Mouse (Mus musculus) lung, adult 2 months (tissue): ENCODE measurements around the gene Exosc3.

Experiments used
- CTCF ChIP-seq: fragments of 200-500 bp; IDR thresholded peaks from 2 replicates; pipeline ENCODE4 v1.5.1; 2011; ENCODE audit warnings: mild to moderate bottlenecking, low read length, control low read depth; ENCODE audit not compliant: insufficient read depth
- POLR2A ChIP-seq: fragments of 200-500 bp; IDR thresholded peaks from 2 replicates; pipeline ENCODE4 v1.6.1; 2011; ENCODE audit warnings: low read depth, mild to moderate bottlenecking, control low read depth, low read length, borderline replicate concordance; ENCODE audit errors: extremely low read depth

DNA sequence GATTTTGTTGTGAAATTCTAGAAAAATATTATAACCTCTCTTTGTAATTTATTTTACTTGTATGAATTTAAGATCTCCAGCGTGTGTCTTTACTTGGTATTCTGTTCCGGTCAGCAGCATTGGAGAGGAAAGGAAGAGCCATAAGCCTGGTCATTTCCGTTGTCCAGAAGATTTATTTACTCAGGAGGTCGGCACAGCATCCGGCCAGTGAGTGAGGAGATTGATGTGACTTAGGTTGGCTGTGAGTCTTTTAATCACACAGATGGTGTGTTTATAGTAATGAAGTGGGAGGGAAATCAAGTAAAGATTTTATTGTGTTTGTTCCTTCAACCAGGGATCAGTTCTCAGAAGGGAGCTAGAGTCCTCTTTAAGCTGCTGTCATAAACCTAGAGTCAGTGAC is 32.3 kb upstream of the Exosc3 start:
- TF ChIP-seq CTCF (no peak), POLR2A (no peak)
